Mouse (Mus musculus) lung, adult 2 months (tissue): Measurements from ENCODE around the gene Serinc1.

Experiments used
- CTCF ChIP-seq: fragments of 200-500 bp; IDR thresholded peaks from 2 replicates; pipeline ENCODE4 v1.5.1; 2011; ENCODE audit warnings: mild to moderate bottlenecking, low read length, control low read depth; ENCODE audit not compliant: insufficient read depth
- POLR2A ChIP-seq: fragments of 200-500 bp; IDR thresholded peaks from 2 replicates; pipeline ENCODE4 v1.6.1; 2011; ENCODE audit warnings: low read depth, mild to moderate bottlenecking, control low read depth, low read length, borderline replicate concordance; ENCODE audit errors: extremely low read depth

- TF ChIP-seq POLR2A, result no peak
- TF ChIP-seq CTCF, result no peak
Measured at GRCm38 (mm10) chr10:57484741-57485140, 47.6 kb downstream of the Serinc1 start.
